Mouse (Mus musculus): ENCODE measurements around the gene Arhgap21. TPM values are rescaled to one million over a fixed set of nuclear protein-coding genes. Genes with fewer than 3 reads are reported as not detected.

Gene Arhgap21
- total RNA-seq, 2 experiments from 2014 or later: 28.3 to 54.8 TPM

DNA sequence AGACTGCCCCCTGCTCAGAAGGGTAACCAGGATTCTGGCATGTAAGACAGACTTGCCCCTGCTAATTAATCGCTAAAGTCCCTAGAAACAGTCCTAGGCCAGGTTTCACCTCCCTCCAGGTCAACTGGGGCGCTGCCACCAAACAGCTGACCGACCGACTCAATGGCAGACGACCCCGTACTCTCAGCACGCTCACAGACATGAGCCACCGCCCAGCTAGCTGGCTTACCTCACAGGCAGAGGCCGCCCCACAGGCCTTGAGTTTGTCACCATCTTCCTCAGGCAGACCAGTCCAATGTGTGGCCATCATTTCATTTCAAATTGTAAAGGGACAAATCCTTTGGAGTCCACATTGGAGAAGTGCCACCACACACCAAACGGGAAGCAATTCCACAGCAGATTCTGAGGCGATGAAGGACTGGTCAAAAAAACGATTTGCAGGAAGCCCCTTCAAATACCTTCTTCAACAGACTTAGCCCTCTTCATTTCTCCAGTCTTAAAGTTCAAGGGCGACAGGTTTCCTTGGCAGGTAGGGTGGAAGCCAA lies 1.5 kb downstream of the Arhgap21 start:
- no peak for ATAC-seq (replicated peaks; ENCODE audit: low FRiP score, low TSS enrichment, poor library complexity, severe bottlenecking)

DNA sequence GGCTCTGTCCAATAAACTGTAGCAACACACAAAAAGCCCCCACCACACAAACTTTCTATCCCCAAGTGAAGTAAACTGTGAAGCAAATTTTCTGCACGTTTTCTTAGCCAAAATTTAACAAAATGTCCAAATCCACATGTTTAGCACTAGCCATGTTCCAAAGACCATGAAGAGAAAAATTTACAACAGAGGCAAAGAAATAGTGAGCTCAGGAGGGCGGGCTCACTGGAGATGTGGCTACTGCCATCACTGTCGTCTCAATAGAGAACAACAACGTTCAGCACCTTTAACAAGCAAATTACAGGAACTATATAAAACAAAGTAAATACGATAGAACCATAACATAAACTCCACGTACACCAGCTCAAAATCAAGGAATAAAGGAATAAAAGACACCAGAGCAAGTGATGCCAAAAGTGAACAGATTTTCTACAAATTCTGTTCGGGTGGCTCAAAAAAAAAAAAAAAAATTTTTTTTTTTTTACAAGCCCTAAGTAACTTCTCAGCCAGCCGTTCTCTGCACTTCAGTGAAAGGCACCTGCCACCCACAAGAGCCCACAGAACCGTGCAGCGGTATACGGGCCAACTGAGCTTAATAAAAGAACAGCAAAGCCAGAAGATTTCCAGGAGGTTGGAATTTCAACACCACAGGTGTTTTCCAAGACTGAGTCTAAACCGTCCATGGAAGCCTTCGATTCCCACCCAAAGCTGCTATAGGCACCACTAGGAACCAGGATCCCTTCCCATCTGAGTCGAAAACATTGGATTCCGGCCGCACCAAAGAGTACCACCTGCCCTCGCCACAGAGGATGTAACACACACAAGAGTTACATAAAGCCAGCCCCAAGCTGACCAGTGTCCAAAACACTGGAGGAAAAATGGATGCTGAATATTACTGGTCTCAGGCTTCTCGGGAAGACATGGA lies 2.2 kb downstream of the Arhgap21 start:
- no peak for ATAC-seq (replicated peaks; ENCODE audit: low FRiP score, low TSS enrichment, poor library complexity, severe bottlenecking)

DNA sequence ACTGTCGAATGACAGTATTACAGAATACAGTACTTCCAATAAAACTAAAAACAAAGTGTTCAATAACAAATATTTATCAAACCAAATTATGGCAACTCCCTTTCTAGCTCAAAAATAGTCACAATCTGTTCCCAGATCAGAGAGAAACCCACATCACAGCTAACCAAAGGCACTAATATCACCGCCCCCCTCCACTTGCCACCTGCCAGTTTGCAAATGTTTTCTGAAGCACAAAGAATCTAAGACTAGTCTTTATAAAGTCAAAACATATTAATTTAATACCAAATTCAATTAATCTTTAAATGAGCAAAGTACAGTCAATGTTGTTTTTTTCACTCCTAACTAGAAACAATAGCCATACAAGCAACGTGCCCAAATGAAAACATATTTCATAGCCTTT lies 3.3 kb downstream of the Arhgap21 start:
- no peak for ATAC-seq (replicated peaks; ENCODE audit: low FRiP score, low TSS enrichment, poor library complexity, severe bottlenecking)

DNA sequence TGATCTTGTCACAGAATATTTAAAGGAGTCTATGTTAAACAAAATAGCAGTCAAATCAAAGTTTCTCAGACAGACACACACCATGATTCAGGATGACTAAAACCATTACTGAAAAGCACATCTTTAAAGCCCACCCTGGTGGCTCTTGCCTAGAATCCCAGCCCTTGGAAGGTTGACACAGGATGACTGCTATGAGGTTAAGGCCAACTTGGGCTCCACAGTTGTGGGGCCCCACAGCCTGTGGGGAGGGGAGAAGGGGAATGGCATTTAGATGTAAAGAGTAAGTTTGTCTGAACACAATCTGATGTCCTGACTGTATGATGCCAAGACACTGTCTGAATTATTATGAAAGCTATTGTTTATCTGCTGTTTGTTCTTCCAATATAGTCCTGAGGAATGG lies 4.2 kb downstream of the Arhgap21 start:
- ATAC-seq (replicated peaks; ENCODE audit: low FRiP score, low TSS enrichment, poor library complexity, severe bottlenecking): no peak

DNA sequence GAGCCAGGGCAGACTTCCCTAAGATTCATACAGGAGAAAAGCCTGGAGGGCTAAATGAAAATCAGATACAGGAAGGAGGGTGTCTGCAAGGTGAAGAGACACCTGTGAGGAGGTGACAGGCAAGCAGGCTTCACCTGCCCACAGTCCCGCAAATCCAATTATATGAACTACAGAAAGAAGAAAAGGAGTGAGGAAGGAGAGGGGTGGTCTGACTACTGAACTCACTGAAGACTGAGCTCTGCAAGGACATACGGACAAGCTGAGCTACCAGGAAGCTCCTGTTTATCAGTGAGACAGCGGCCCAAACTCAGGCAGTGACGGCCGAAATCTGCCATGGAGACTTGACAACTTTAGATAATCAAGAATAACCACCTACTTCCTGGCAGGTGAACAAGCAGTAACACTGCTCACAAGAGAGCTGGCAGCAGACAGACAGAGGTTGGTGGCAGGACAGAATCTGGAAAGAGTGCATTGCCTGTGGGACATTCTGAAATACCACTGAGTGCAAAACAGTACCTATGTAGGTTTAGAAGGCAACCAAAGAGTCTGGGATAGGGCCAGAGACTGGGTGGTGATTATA lies 5.4 kb downstream of the Arhgap21 start:
- peak; percentile 45 for ATAC-seq (replicated peaks; ENCODE audit: low FRiP score, low TSS enrichment, poor library complexity, severe bottlenecking)

DNA sequence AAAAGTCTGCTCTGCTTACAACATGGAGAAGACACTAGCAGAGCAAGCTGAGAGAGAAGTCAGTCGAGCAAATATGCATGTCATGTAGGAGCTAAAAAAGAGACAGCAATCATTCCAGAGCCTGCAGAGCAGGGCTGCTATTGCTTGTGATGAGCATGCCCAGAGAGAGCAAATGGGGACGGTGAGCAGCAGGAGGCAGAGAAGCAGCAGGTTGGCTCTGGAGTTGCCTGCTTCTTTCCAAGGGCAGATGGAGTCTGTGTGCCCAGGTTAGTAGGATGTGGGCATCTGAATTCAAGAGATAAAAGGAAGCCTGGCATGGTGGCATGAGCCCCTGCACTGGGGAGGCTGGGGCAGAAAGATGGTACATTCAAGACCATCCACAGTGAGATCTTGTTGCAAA lies 6.4 kb downstream of the Arhgap21 start:
- no peak for ATAC-seq (replicated peaks; ENCODE audit: low FRiP score, low TSS enrichment, poor library complexity, severe bottlenecking)

DNA sequence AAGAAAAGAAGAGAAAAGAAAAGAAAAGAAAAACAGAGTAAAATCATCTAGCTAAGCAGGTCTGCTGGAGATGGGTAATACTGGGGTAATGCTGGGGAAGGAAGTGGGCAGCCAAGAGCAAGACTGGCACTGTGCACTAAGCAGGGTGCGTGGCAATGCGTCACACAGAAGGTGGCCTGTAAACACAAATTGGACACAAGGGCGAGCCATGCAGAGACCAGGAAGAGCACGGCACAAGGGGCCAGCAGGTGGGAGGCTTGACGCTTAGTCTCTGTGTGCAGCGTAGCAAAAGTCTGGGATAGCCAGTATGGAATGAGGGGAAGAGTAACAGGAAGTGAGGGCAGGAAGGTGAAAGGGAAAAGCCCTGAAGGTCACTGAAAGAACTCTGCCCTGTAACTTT lies 6.9 kb downstream of the Arhgap21 start:
- no peak for ATAC-seq (replicated peaks; ENCODE audit: low FRiP score, low TSS enrichment, poor library complexity, severe bottlenecking)

DNA sequence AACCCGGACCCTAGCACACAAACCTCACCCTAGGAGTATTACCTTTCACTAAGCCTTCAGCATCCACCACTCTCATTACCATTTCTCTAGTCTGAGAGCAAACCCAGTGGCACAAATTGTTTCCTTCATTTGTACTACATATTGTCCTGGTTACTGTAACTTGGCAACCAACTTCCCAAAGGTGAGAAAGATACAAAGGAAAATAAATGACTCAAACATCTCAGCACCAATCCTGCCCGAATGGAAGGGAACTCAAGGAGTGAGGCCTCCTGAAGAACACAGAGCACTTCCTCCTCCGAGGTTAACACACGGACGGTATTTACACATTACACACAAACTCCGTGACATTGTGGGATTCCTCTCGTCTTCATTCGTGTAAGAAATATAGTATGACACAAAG lies 7.4 kb downstream of the Arhgap21 start:
- ATAC-seq (replicated peaks; ENCODE audit: low FRiP score, low TSS enrichment, poor library complexity, severe bottlenecking): no peak

DNA sequence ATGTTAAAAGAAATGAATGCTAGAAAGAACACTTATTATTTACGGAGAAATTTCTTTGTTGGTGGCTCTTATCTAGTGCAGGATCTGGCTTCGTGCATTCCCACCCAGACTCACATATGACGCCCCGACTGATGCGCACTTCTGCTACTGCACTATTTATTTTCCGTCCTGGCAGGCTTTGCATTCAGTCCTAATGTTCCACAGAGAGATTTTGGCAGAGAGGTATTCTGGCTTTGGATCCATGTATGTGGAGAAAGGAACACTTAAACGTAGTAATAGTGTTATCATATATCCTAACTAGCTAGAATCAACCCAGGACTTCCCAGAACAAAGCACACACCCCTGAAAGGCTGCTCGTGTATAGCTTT lies 8.0 kb downstream of the Arhgap21 start:
- ATAC-seq (replicated peaks; ENCODE audit: low FRiP score, low TSS enrichment, poor library complexity, severe bottlenecking): no peak

DNA sequence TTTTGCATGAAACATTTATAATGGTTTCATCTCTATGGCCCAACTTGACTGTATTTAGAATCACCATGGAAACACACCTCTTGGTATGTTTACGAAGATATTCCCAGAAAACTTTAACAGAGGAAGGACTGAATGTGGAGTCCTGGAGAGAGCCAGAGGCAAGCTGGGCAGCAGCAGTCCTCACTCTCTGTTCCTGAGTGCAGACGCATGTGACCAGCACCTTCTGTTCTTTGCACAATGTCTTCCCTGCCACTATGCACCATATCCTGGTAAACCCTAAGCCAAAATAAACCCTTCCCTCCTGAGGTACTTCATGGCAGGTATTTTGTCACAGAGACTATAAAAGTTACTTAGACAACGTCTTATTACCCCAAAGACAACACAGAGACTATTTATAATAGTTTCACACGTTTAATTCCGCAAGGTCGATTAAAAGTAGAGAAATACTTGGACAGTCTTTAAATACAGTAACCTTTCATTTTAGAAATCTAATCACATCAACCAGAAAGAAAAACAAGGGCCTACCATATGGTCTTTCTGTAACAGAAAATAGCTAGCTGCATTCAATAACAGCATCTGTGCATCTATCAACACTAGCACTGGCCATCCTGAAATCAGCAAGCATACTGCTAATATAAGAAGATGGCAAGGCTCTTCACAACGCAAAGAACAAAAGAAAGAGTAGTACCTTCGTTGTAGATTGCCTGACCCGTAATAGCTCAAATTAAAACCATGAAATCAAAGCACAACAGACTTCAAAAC lies 8.6 kb downstream of the Arhgap21 start:
- ATAC-seq (replicated peaks; ENCODE audit: low FRiP score, low TSS enrichment, poor library complexity, severe bottlenecking): no peak

DNA sequence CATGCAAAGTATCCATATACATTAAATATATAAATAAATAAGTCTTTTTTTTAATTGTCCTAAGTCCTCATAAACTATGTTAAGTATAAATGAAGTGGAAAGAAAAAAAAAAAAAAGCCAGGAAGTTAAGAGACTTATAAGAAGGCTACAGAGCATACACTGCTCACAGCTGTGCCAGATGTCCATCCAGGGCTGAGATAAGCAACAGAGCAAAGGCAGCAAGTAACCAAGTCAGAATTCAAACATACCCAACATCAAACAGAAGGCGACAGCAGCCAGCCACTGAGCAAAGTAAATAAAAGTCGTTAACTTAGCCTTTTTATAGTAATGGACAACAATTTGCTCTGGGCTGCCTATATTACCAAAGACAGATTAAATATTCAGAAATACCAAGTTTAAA lies 9.6 kb downstream of the Arhgap21 start:
- peak; percentile 86 for ATAC-seq (replicated peaks; ENCODE audit: low FRiP score, low TSS enrichment, poor library complexity, severe bottlenecking)

DNA sequence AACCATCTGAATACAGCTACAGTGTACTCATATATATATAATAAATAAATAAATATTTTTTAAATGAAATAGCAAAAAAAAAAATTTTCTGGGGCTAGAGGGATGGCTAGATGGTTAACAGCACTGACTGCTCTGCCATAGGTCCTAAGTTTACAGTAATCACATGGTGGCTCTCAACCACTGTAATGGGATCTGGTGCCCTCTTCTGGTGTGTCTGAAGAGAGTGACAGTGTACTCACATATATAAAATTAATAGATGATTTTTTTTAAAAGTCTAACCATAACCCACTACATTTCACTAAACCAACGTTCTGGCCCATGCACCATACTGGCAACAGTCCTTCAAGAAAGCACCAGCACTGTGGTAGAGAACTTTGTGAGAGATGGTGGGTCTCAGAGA lies 10.7 kb downstream of the Arhgap21 start:
- ATAC-seq (replicated peaks; ENCODE audit: low FRiP score, low TSS enrichment, poor library complexity, severe bottlenecking): no peak

DNA sequence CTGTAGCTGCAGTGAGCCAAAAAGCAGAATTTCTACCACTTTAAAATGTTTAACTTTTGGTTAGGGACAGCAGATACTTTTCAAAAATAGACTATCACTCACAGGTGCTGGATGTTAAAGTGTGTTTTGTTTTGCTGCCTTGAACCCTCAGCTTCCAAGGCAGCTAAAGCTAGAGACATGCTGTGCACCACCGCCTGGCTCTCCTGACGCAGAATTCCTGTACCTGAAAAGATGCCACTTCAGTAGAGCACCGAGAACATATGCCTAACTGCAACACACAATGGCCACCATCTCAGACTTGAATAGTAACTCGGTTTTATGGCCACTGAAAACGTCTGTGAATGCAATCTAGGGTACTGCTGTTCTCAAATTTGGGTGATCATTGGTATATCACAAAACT lies 12.0 kb downstream of the Arhgap21 start:
- no peak for ATAC-seq (replicated peaks; ENCODE audit: low FRiP score, low TSS enrichment, poor library complexity, severe bottlenecking)

DNA sequence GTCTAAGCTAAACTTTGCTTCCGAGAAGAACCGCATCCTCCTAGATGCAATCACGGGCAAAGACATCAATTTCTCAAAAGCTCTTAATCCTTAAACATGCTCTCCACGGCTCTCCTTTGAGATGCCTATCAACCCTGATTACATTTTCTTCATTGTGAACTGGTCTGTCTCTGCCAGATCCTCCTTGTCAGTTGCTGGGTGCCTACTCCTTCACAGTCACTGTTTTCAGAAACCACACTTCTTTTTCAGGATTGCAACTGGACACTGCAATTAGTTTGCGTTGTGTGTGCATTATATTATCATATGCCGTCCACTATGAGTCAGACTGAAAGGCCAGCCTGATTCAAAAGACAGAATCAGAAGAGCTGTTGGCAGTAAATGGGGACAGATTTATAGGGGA lies 12.7 kb downstream of the Arhgap21 start:
- no peak for ATAC-seq (replicated peaks; ENCODE audit: low FRiP score, low TSS enrichment, poor library complexity, severe bottlenecking)

DNA sequence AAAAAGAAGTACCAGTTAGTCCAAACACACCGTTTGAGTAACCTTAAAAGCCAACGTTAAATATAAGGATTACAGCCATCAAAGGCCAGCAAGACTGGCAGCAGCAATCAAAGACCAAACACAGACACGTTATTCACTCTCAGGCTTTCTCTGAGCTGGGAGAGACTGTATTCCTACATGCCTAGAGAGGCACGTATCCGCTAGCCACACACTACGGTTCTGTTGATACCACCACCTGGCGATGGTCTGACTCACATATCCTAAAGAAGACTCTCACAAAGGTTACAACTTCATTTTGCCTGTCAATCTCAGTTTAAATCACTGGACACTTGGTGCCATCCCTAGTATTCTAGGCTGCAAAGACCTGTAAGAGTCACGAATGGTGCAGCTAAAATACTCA lies 13.3 kb downstream of the Arhgap21 start:
- ATAC-seq (replicated peaks; ENCODE audit: low FRiP score, low TSS enrichment, poor library complexity, severe bottlenecking): no peak

DNA sequence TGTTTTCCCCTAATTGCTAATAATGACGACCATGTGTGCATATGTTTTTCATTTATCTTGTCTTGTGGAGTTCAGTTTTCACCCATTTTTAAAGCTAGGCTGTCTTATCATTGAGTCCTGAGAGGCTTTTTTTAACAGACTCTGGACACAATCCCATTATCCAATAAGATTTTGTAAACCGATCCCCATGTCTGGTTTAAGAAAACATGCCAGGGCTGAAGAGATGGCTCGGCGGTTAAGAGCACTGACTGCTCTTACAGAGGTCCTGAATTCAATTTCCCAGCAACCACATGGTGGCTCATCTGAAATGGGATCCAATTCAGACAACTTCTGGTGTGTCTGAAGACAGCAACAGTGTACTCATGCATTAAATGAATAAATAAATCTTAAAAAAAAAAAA lies 16.0 kb downstream of the Arhgap21 start:
- no peak for ATAC-seq (replicated peaks; ENCODE audit: low FRiP score, low TSS enrichment, poor library complexity, severe bottlenecking)

DNA sequence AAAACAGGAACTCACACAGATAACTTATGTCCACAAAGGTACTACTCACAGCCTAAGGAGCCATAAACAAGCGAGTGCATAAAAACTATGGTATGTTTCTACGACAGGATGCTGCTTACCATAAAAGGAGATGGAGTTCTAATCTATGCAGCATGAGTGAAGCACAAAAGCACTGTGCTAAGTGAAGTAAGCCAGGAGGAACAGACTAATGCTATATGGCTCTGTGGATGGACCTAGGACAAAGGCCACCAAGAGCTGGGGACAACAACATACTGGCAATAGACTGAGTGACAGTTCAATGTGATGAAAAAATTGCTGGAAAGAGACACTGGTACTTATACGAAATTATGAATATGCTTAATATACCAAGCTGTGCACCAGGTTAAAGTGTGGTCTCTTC lies 19.5 kb downstream of the Arhgap21 start:
- no peak for ATAC-seq (replicated peaks; ENCODE audit: low FRiP score, low TSS enrichment, poor library complexity, severe bottlenecking)

DNA sequence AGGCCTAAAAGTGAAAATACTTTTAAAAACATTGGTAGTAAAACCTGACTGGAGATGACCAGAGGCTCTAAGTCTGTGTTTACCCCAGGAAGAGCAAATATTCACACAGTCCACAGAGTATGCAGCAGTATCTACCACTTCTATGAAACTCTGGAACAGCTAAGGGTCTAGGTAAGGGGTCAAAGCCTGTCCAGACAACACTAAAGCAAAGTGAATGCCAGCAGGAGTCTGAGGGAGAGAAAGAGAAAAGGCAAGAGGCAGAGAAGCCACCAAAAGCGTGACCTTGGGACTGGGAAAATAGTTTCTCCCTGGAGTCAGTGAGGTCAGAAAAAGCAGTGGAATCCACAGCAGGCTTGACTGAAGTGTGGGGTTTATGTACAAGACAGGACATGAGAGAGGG lies 21.6 kb downstream of the Arhgap21 start:
- no peak for ATAC-seq (replicated peaks; ENCODE audit: low FRiP score, low TSS enrichment, poor library complexity, severe bottlenecking)

DNA sequence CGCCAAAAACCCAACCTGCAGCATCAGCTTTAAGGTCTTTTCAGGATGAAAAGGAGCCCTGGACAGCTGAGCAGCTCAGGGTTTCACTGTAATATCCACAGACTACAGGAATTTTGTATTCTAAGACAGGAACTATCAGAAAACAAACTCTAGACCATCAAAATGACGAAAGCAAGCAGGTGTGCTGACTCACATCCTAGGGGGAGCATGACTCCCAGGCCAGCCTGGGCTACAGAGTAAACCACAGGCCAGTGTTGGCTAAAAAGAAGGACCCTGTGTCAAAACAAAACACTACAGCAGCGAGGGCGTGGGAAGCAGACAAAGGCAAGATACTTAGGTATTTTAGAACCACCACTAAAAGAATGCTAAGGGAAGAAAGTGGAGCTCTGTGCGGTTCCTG lies 23.1 kb downstream of the Arhgap21 start:
- no peak for ATAC-seq (replicated peaks; ENCODE audit: low FRiP score, low TSS enrichment, poor library complexity, severe bottlenecking)

DNA sequence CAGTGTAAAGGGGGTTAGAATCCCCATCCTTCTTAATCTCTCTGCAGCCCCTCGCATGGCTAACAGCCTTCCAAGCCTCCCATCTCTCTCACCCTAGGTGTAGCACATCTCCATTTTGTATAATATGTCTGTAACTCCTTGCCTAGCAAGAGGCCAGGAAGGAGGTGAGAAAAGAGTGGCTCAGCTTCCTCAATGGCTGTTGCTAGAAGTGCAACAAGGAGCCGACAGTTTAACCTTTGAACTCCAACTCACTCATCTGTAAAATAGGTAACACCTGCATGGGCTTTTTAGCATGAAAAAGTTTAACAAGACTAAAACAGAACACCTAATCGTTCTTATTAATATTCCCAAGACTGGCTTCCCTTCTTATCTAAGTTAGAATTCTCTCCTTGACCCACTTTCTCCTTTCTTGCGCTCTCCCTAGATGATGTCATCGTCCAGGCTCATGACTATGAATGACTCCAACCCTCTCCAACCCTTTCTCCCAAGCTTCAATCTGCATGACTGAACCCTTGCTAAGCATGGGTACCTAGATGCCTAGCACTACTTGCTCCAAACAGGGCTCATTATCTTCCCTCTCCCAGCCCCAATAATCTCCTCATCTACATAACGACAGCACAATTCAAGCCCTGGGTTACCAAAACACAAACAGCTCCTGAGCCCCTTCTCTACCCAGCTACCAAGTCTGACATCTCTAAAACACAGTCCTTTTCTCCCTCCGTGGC lies 24.8 kb downstream of the Arhgap21 start:
- ATAC-seq (replicated peaks; ENCODE audit: low FRiP score, low TSS enrichment, poor library complexity, severe bottlenecking): peak; percentile 71

All from megakaryocyte-erythroid progenitor cell, adult 5-6 weeks (primary cell).